Mouse (Mus musculus): ENCODE results near the gene Amy2a4. TPM values are rescaled to one million over a fixed set of nuclear protein-coding genes. Genes with fewer than 3 reads are reported as not detected.
A peak's percentile ranks its signal among the peaks of the same experiment; 100 is the strongest.
"Not testable (repeated sequence)": the region's sequence is repeated elsewhere in the genome, so short reads cannot be mapped to it uniquely, and the experiment has no call there.

The Amy2a4 gene
- polyA plus RNA-seq (2016; fragmentation: Nextera tagmentation; extraction: Ambion mirVana), result not detected in 2 replicates

GRCm38 (mm10) chr3:113291349-113291748 lies at the start of gene Amy2a4:
Gene Amy2a4 (minus strand): TSS chr3:113291449.
- H3K9ac ChIP-seq (replicated peaks); H3K36me3 ChIP-seq; H3K4me2 ChIP-seq; ATAC-seq (ENCODE audit: insufficient number of reproducible peaks, insufficient read depth, low FRiP score, low TSS enrichment, low read depth); H3K27me3 ChIP-seq; H3K4me1 ChIP-seq (replicated peaks); H3K27ac ChIP-seq; H3K4me3 ChIP-seq (replicated peaks); H3K9me3 ChIP-seq: not testable (repeated sequence)
- WGBS, result no CpG with 5 or more reads among the region's 4 CpGs

- H3K9me3 ChIP-seq; ATAC-seq (ENCODE audit: insufficient number of reproducible peaks, insufficient read depth, low FRiP score, low TSS enrichment, low read depth); H3K36me3 ChIP-seq; H3K4me2 ChIP-seq; H3K27me3 ChIP-seq; H3K9ac ChIP-seq (replicated peaks); H3K4me3 ChIP-seq (replicated peaks); H3K4me1 ChIP-seq (replicated peaks); H3K27ac ChIP-seq: not testable (repeated sequence)
- no CpG with 5 or more reads among the region's 4 CpGs for WGBS
Measured at GRCm38 (mm10) chr3:113323952-113324351, 32.7 kb upstream of the Amy2a4 start, which contains the start of gene Amy2a3. Gene Amy2a3 (minus strand): TSS chr3:113324052.

- H3K27ac ChIP-seq; H3K9ac ChIP-seq (replicated peaks); H3K9me3 ChIP-seq; H3K36me3 ChIP-seq; H3K4me3 ChIP-seq (replicated peaks); H3K4me1 ChIP-seq (replicated peaks); H3K4me2 ChIP-seq; H3K27me3 ChIP-seq: not testable (repeated sequence)
- ATAC-seq (ENCODE audit: insufficient number of reproducible peaks, insufficient read depth, low FRiP score, low TSS enrichment, low read depth), result 0 out of 2 replicates have a peak, but pooled peaks have one; percentile 26
- no CpG with 5 or more reads among the region's 3 CpGs for WGBS
Measured at GRCm38 (mm10) chr3:113312937-113313336, 21.7 kb upstream of the Amy2a4 start.

GRCm38 (mm10) chr3:113280285-113280684 lies 11.0 kb downstream of the Amy2a4 start:
- H3K27me3 ChIP-seq; H3K4me1 ChIP-seq (replicated peaks); H3K9ac ChIP-seq (replicated peaks); H3K36me3 ChIP-seq; H3K9me3 ChIP-seq; H3K27ac ChIP-seq; H3K4me2 ChIP-seq; ATAC-seq (ENCODE audit: insufficient number of reproducible peaks, insufficient read depth, low FRiP score, low TSS enrichment, low read depth); H3K4me3 ChIP-seq (replicated peaks): not testable (repeated sequence)

- H3K36me3 ChIP-seq; H3K27me3 ChIP-seq; H3K4me3 ChIP-seq (replicated peaks); ATAC-seq (ENCODE audit: insufficient number of reproducible peaks, insufficient read depth, low FRiP score, low TSS enrichment, low read depth); H3K27ac ChIP-seq; H3K9me3 ChIP-seq; H3K4me1 ChIP-seq (replicated peaks); H3K4me2 ChIP-seq; H3K9ac ChIP-seq (replicated peaks): not testable (repeated sequence)
Measured at GRCm38 (mm10) chr3:113279586-113279985, 11.7 kb downstream of the Amy2a4 start.

- not testable (repeated sequence) for H3K27me3 ChIP-seq; H3K4me2 ChIP-seq; H3K9ac ChIP-seq (replicated peaks); H3K4me1 ChIP-seq (replicated peaks); H3K27ac ChIP-seq; H3K36me3 ChIP-seq; H3K4me3 ChIP-seq (replicated peaks); ATAC-seq (ENCODE audit: insufficient number of reproducible peaks, insufficient read depth, low FRiP score, low TSS enrichment, low read depth); H3K9me3 ChIP-seq
- no CpG with 5 or more reads among the region's 4 CpGs for WGBS
Measured at GRCm38 (mm10) chr3:113258737-113259136, 32.5 kb downstream of the Amy2a4 start, which contains the start of gene Amy2a5. Gene Amy2a5 (minus strand): TSS chr3:113258837.

Other genes with a start within 250 kb of the Amy2a4 start
- not detected in 2 replicates for gene Amy2a5, start 32.6 kb downstream of the Amy2a4 start, polyA plus RNA-seq (2016; fragmentation: Nextera tagmentation; extraction: Ambion mirVana)
- gene Amy2a3, start 32.6 kb upstream of the Amy2a4 start, polyA plus RNA-seq (2016; fragmentation: Nextera tagmentation; extraction: Ambion mirVana), result not detected in 2 replicates
- gene Amy2a2, start 65.2 kb upstream of the Amy2a4 start, polyA plus RNA-seq (2016; fragmentation: Nextera tagmentation; extraction: Ambion mirVana), result not detected in 2 replicates
- not detected in 2 replicates for gene Amy2a1, start 241.0 kb upstream of the Amy2a4 start, polyA plus RNA-seq (2016; fragmentation: Nextera tagmentation; extraction: Ambion mirVana)

All from limb, embryonic 12.5 days (tissue).